Mouse (Mus musculus) liver, postnatal 0 days (tissue): ENCODE results near the gene Gm21409. TPM values are rescaled to one million over a fixed set of nuclear protein-coding genes. Genes with fewer than 3 reads are reported as not detected.
"Not testable (repeated sequence)": the region's sequence is repeated elsewhere in the genome, so short reads cannot be mapped to it uniquely, and the experiment has no call there.

Source experiments
- ATAC-seq: fragments of 200-750 bp; cut with Nextera tagmentation; 2 replicates; pipeline ENCODE4 v1.8.0; 2017; ENCODE audit warnings: mild to moderate bottlenecking, moderate library complexity
- DNase-seq: peaks from one replicate; pipeline ENCODE4 v3.0.0-alpha.2; 2016
- H3K27ac ChIP-seq: fragments of 300-500 bp; sonication (generic); 2 replicates; pipeline ENCODE4 v1.5.1; 2014; ENCODE audit warnings: antibody characterized with exemption, moderate library complexity, mild to moderate bottlenecking, low read depth
- H3K27me3 ChIP-seq: fragments of 300-500 bp; sonication (generic); 2 replicates; pipeline ENCODE4 v1.6.1; 2014; ENCODE audit warnings: low read length, control low read depth, mixed read lengths; ENCODE audit not compliant: insufficient read depth
- H3K36me3 ChIP-seq: fragments of 300-500 bp; sonication (generic); replicated peaks from 2 replicates; pipeline ENCODE4 v1.6.1; 2014; ENCODE audit warnings: mild to moderate bottlenecking, control low read depth, low read length, moderate library complexity, mixed read lengths; ENCODE audit not compliant: insufficient read depth
- H3K4me1 ChIP-seq: fragments of 300-500 bp; sonication (generic); 2 replicates; pipeline ENCODE4 v1.6.1; 2014; ENCODE audit warnings: antibody characterized with exemption, mild to moderate bottlenecking, control low read depth; ENCODE audit not compliant: insufficient read depth
- H3K4me2 ChIP-seq: fragments of 300-500 bp; sonication (generic); 2 replicates; pipeline ENCODE4 v1.6.1; 2014; ENCODE audit warnings: low read depth, mild to moderate bottlenecking, low read length, moderate library complexity, mixed read lengths
- H3K4me3 ChIP-seq: fragments of 300-500 bp; sonication (generic); 2 replicates; pipeline ENCODE4 v1.5.1; 2014; ENCODE audit warnings: low read depth, low read length
- H3K9ac ChIP-seq: fragments of 300-500 bp; sonication (generic); replicated peaks from 2 replicates; pipeline ENCODE4 v1.6.1; 2014; ENCODE audit warnings: mild to moderate bottlenecking, moderate library complexity
- H3K9me3 ChIP-seq: fragments of 300-500 bp; sonication (generic); 2 replicates; pipeline ENCODE4 v1.6.1; 2016; ENCODE audit warnings: mild to moderate bottlenecking, control low read depth, low read length, mixed read lengths
- WGBS: fragments of 180-500 bp; shearing (Covaris S2); extraction: QIAGEN DNeasy Blood & Tissue Kit; methylation state at CpG from one replicate; pipeline ENCODE4 v1.1.7; 2014; ENCODE audit not compliant: insufficient replicate concordance; 5-methylcytosine and 5-hydroxymethylcytosine counted together
- polyA plus RNA-seq: library from polyadenylated mRNA; unstranded; fragments of >200 nt; fragmentation: Nextera tagmentation; extraction: Ambion mirVana; gene quantifications from 2 replicates; pipeline ENCODE4 v1.2.1, GENCODE M21; 2015

Gene Gm21409
- not detected in 2 replicates for polyA plus RNA-seq

DNA sequence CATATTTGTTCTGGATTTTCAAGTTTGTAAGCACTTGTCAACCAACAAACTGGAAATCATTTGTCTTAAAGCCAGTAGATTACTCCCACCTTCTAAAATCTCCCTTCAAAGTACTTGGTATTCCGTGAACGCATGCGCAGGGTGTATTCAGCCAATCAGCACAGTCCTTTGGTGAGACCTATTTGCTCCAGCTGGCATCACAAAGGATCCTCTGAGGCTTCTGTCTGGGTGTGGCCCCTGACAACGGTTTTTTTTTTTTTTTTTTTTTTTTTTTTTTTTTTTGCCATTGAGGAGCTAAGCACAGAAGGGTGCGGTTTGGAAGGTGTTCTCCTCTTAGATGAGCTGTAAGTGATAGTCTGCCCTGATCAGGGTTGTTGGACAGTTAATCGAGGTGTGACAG lies at the start of gene Gm21409:
Gene Gm21409, plus strand, starts transcription at position 301 of the 400 bp plus-strand sequence.
- H3K27me3 ChIP-seq, H3K4me3 ChIP-seq, DNase-seq, H3K9me3 ChIP-seq, ATAC-seq, H3K4me2 ChIP-seq, H3K27ac ChIP-seq, H3K9ac ChIP-seq, H3K36me3 ChIP-seq, H3K4me1 ChIP-seq: not testable (repeated sequence)
- WGBS, result no CpG with 5 or more reads among the region's 6 CpGs

Other genes starting within 250 kb of the Gm21409 start
- not detected in 2 replicates for gene Gm21394, start 181.8 kb upstream of the Gm21409 start, polyA plus RNA-seq